Mouse (Mus musculus) limb, embryonic 10.5 days (tissue): ENCODE measurements at regions not wholly inside any gene's neighbourhood (a gene's known extent, or its start where the extent isn't known, plus 50 kb on each side); places are given as distances from the start of the nearest gene placed in this dataset.

Experiments
- DNase-seq: peaks from one replicate; pipeline ENCODE4 v3.0.0-alpha.2; 2017; ENCODE audit warnings: low spot score
- H3K27ac ChIP-seq: fragments of 300-500 bp; sonication (generic); 2 replicates; pipeline ENCODE4 v1.5.1; 2016; ENCODE audit warnings: mild to moderate bottlenecking
- H3K27me3 ChIP-seq: fragments of 300-500 bp; sonication (generic); 2 replicates; pipeline ENCODE4 v1.6.1; 2016; ENCODE audit warnings: low read depth, mild to moderate bottlenecking; ENCODE audit not compliant: poor library complexity, severe bottlenecking
- H3K36me3 ChIP-seq: fragments of 300-500 bp; sonication (generic); 2 replicates; pipeline ENCODE4 v1.6.1; 2016; ENCODE audit warnings: mild to moderate bottlenecking, moderate library complexity
- H3K4me1 ChIP-seq: fragments of 300-500 bp; sonication (generic); 2 replicates; pipeline ENCODE4 v1.6.1; 2016
- H3K4me3 ChIP-seq: fragments of 300-500 bp; sonication (generic); 2 replicates; pipeline ENCODE4 v1.5.1; 2016; ENCODE audit warnings: mild to moderate bottlenecking, moderate library complexity
- H3K9me3 ChIP-seq: fragments of 300-500 bp; sonication (generic); replicated peaks from 2 replicates; pipeline ENCODE4 v1.6.1; 2016; ENCODE audit warnings: mild to moderate bottlenecking
- WGBS: fragments of 180-500 bp; shearing (Covaris S2); methylation state at CpG from one replicate; pipeline ENCODE4 v1.1.7; 2016; 5-methylcytosine and 5-hydroxymethylcytosine counted together

DNA sequence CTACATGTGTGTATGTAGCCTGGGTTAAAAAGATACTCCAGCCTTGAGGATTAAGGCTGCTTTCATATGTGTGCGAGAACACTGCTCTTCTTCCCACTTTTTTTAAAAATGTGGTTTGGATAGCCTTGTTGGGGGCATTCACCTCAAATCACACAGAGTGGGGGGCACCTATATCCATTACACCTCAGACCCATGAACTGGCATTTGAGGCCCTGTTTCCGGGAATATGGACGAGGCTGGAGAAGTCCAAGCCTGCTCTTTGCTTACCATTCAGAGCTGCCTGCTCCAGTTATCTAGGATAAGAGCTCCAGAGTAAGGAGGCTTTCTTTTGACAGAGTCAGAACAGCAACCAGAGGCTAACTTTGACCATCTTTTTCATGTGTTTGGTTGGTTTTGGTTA, 61.9 kb upstream of the Ppara start:
- Histone ChIP-seq H3K9me3 (no peaks in the 10 kb centered on the region), H3K27me3 (peaks cover 98% of the 10 kb centered on the region), H3K27ac (no peak overlapping the region), H3K4me3 (no peak overlapping the region), H3K36me3 (no peaks in the 10 kb centered on the region), H3K4me1 (peaks cover 22% of the 10 kb centered on the region)
- WGBS, result 73% methylated on average over 3 of the region's 3 CpGs
- no peak for DNase-seq

GRCm38 (mm10) chr15:85673506-85673905, 61.3 kb upstream of the Ppara start:
- Histone ChIP-seq H3K27me3 (peaks cover 98% of the 10 kb centered on the region), H3K9me3 (no peaks in the 10 kb centered on the region), H3K4me3 (no peak overlapping the region), H3K27ac (no peak overlapping the region), H3K36me3 (no peaks in the 10 kb centered on the region), H3K4me1 (peaks cover 22% of the 10 kb centered on the region)
- no peak for DNase-seq
- 84% methylated on average over 9 of the region's 9 CpGs for WGBS

DNA sequence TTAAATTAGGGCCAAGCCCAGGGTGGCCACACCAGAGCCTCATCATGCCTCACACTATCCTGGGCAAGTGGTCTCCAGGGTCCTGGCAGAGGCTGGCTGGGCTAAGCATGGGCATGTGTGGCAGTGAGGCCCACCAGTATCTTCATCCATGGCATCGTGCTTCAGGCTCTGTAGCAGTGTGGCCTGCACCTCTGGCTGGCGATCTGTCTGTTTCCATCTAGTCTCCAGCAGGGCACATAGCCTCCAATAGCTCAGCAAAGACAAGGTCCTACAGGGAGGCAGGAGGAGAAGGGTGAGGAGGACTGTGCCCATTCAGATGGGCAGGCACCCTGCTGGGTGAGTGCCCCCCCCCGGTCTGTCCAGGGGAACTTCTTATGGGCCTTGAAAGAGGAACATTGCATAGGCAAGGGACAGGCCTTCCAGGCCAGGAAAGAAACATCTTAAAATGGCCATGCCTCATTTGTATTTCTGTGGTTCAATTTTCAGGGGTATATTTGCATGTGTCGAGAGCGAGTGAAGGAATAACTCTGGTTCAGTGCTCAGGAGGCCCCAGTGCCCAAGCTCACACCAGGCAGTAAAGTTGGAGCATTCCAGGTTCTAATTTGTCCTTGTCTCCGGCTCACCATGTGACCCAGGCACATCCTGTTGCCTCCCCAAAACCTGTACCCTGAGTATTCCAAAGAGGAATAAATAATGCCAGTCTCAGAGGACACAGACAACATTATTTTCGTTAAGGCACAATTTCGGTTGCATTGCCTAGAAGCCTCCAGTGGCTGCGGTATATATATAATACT, 60.4 kb upstream of the Ppara start:
- DNase-seq, result no peak
- no peak overlapping the region for H3K4me3 ChIP-seq
- H3K27ac ChIP-seq, result no peak overlapping the region
- WGBS, result 86% methylated on average over 9 of the region's 9 CpGs
- peaks cover 98% of the 10 kb centered on the region for H3K27me3 ChIP-seq
- H3K4me1 ChIP-seq, result peaks cover 25% of the 10 kb centered on the region
- no peaks in the 10 kb centered on the region for H3K9me3 ChIP-seq
- no peaks in the 10 kb centered on the region for H3K36me3 ChIP-seq

- 90% methylated on average over 7 of the region's 7 CpGs for WGBS
- Histone ChIP-seq H3K27ac (no peak overlapping the region), H3K4me3 (no peak overlapping the region), H3K36me3 (no peaks in the 10 kb centered on the region), H3K27me3 (peaks cover 96% of the 10 kb centered on the region), H3K4me1 (peaks cover 20% of the 10 kb centered on the region), H3K9me3 (no peaks in the 10 kb centered on the region)
- DNase-seq, result no peak
Observed at GRCm38 (mm10) chr15:85675126-85675525, 59.7 kb upstream of the Ppara start.

- Histone ChIP-seq H3K9me3 (no peaks in the 10 kb centered on the region), H3K36me3 (no peaks in the 10 kb centered on the region), H3K4me1 (peaks cover 14% of the 10 kb centered on the region), H3K27me3 (peaks cover 90% of the 10 kb centered on the region), H3K27ac (no peak overlapping the region), H3K4me3 (no peak overlapping the region)
- WGBS, result 83% methylated on average over 5 of the region's 5 CpGs
- no peak for DNase-seq
Observed at GRCm38 (mm10) chr15:85675736-85676135, 59.0 kb upstream of the Ppara start.

DNA sequence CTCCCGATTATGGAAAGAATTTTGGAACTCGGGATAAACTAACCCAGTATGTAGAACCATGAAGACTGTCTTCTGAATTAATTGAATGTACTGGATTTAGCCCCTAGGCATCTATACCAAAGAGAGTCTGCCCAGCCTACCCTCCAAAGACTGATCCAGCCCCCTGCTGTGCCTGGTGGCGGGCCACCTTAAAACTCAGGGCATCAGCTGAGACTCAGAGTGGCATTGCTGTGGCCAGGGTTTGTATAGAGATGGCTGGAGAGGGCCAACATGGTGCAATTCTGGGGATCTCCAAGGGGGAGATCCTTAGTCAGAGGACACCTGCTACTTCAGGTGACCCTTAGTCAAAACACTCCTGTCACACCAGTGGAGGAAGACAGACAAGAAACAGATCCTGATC, 58.6 kb upstream of the Ppara start:
- 86% methylated on average over 3 of the region's 3 CpGs for WGBS
- no peak overlapping the region for H3K4me3 ChIP-seq
- no peak for DNase-seq
- peaks cover 86% of the 10 kb centered on the region for H3K27me3 ChIP-seq
- H3K36me3 ChIP-seq, result no peaks in the 10 kb centered on the region
- no peaks in the 10 kb centered on the region for H3K9me3 ChIP-seq
- H3K4me1 ChIP-seq, result peaks cover 10% of the 10 kb centered on the region
- H3K27ac ChIP-seq, result no peak overlapping the region

GRCm38 (mm10) chr15:85676871-85677270, 57.9 kb upstream of the Ppara start:
- Histone ChIP-seq H3K27ac (no peak overlapping the region), H3K4me1 (peaks cover 3% of the 10 kb centered on the region; the same call in 1 of the 2 replicates), H3K9me3 (no peaks in the 10 kb centered on the region), H3K4me3 (no peak overlapping the region), H3K27me3 (peaks cover 79% of the 10 kb centered on the region), H3K36me3 (no peaks in the 10 kb centered on the region)
- 76% methylated on average over 10 of the region's 10 CpGs for WGBS
- DNase-seq, result no peak

- WGBS, result 85% methylated on average over 6 of the region's 6 CpGs
- H3K27ac ChIP-seq, result no peak overlapping the region
- no peaks in the 10 kb centered on the region for H3K36me3 ChIP-seq
- no peak for DNase-seq
- H3K27me3 ChIP-seq, result peaks cover 74% of the 10 kb centered on the region
- peaks cover 3% of the 10 kb centered on the region; the same call in 1 of the 2 replicates for H3K4me1 ChIP-seq
- H3K4me3 ChIP-seq, result no peak overlapping the region
- no peaks in the 10 kb centered on the region for H3K9me3 ChIP-seq
Observed at GRCm38 (mm10) chr15:85677381-85677780, 57.4 kb upstream of the Ppara start.

GRCm38 (mm10) chr15:85677855-85678254, 56.9 kb upstream of the Ppara start:
- Histone ChIP-seq H3K36me3 (no peaks in the 10 kb centered on the region), H3K27me3 (peaks cover 70% of the 10 kb centered on the region), H3K4me1 (peaks cover 3% of the 10 kb centered on the region; the same call in 1 of the 2 replicates), H3K9me3 (no peaks in the 10 kb centered on the region), H3K27ac (no peak overlapping the region), H3K4me3 (no peak overlapping the region)
- WGBS, result 91% methylated on average over 10 of the region's 10 CpGs
- DNase-seq, result no peak

- Histone ChIP-seq H3K4me3 (no peak overlapping the region), H3K27me3 (peaks cover 68% of the 10 kb centered on the region), H3K4me1 (peaks cover 3% of the 10 kb centered on the region; the same call in 1 of the 2 replicates), H3K27ac (no peak overlapping the region), H3K36me3 (no peaks in the 10 kb centered on the region), H3K9me3 (no peaks in the 10 kb centered on the region)
- 91% methylated on average over 15 of the region's 15 CpGs for WGBS
- no peak for DNase-seq
Observed at GRCm38 (mm10) chr15:85678351-85678895, 56.4 kb upstream of the Ppara start.

DNA sequence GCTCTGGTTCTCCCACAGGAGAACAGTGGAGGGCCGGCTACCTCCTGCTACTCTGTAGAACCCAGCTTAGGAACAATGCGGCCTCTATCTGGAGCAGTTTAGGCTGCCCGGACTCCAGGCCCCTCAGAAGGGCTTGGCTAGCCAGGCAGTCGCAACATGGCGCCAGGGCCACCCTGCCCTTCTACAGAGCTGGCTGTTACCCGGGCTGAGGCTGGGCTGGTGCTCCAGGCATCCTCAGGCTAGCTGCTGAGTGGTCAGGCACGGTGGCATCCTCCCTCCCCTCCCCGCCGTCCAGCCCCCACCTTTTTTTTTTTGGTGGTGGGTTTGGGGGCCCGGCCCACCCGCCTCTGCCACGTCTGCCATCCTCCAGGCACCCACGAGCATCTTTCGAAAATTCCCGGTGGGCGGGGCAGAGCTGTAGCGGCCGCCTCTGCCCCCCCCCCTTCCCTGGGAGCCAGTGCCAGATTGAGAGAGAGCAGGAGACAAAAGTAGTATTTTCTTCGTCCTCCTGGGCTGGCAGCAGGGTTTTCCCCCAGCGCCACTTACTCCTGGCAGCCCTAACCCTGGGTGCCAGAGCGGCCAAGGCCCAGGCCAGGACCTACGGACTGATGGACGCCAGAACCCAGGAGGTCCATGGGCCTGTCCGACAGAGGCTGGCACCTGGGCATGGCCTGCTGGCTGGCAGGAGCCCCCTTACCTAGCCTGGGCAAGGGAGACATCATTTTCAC, 55.6 kb upstream of the Ppara start:
- peaks cover 3% of the 10 kb centered on the region; the same call in 1 of the 2 replicates for H3K4me1 ChIP-seq
- no peaks in the 10 kb centered on the region for H3K9me3 ChIP-seq
- DNase-seq, result no peak
- peaks cover 66% of the 10 kb centered on the region for H3K27me3 ChIP-seq
- H3K27ac ChIP-seq, result no peak overlapping the region
- no peak overlapping the region for H3K4me3 ChIP-seq
- no peaks in the 10 kb centered on the region for H3K36me3 ChIP-seq
- 85% methylated on average over 24 of the region's 24 CpGs for WGBS

DNA sequence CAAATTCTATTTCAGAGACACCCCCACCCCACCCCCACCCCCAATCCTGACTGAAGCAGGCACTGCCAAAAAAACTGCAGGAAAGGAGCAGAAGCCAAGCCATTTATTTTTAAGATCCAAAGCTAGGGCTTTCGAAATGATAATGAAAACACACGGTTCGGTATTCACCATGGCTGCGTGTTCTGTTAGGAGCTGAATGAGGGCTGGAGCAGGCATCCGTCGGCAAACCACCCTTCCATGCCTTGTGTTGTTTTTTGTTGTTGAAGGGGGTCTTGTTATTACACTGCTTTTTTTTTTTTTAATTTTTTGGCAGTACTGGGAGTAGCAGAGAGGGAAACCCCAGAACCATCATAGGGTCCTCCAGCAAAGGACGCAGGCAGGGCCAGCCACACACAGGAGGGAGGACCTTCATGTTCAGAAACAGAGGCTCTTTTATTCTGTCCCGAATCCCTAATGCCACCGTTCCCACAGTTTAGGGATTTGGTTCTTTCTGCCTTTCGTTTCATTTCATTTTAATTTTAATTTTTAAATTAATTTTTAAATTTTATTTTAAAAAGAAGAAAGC, 54.8 kb upstream of the Ppara start:
- Histone ChIP-seq H3K36me3 (no peaks in the 10 kb centered on the region), H3K4me3 (no peak overlapping the region), H3K27ac (no peak overlapping the region), H3K4me1 (peaks cover 5% of the 10 kb centered on the region; the same call in 1 of the 2 replicates), H3K9me3 (no peaks in the 10 kb centered on the region), H3K27me3 (peaks cover 61% of the 10 kb centered on the region)
- WGBS, result 85% methylated on average over 10 of the region's 10 CpGs
- no peak for DNase-seq
